Mouse (Mus musculus): ENCODE results near the gene Klk4.

The Klk4 gene

DNA sequence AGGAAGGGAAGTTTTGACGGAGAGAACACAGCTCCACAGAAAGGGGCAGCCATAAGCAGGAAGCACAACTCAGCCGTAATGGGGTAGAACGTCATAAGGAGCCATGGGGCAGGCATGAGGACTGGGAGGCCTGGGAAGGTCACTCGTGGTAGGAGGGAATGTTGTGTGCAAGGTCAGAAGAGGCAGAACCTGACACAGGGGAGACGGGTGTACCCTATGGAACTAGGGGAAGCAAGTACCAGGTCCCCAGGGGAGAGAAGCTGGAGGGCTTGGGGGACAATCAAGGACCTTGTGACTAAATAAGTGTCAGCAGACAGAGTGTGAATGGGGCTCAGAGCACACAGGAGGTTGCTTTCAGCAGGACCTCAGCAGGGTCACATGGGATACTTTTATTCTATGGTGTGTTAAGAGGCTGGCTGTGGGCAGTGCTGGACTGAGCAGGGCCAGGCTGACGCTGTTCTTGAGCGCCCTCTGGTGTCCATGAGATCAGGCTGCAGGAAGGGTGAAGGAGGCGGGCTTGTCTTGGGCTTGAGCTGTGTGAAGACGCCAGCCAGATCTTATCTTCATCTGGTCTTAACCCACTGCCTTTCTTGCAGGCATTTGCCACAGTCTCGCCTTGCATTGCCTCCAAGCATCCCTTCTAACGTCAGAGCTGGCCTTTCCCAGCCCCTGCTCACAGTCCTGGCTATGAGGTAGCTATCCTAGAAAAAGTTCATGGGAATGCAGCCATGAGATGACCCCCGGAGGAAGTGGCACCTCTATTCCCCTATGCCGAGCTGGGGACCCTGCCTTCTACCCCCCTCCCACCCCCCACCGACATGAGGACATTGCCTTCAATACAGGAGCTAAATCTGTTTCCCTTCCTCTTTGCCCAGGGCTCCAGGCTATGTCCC is 38.8 kb downstream of the Klk4 start:
- DNase-seq (ENCODE audit: extremely low read depth, low read depth, low spot score): no peak

DNA sequence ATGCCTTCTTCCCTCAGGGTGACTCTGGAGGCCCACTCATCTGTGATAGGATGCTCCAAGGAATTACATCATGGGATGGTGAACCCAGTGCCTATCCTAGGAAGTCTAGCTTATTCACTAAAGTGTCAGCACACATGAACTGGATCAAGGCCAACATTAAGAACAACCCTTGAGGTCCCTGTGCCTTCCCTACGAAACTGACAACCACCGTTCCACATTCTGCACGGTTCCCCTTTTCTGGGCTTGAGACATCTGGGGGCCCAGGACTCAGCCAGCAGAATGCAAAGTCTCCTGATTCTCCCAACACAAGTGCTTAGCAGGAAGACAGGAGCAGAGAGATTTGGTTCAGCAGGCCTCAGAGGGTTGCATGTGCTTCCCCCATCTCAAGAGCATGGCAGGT is 39.6 kb downstream of the Klk4 start:
- DNase-seq (ENCODE audit: extremely low read depth, low read depth, low spot score): no peak

DNA sequence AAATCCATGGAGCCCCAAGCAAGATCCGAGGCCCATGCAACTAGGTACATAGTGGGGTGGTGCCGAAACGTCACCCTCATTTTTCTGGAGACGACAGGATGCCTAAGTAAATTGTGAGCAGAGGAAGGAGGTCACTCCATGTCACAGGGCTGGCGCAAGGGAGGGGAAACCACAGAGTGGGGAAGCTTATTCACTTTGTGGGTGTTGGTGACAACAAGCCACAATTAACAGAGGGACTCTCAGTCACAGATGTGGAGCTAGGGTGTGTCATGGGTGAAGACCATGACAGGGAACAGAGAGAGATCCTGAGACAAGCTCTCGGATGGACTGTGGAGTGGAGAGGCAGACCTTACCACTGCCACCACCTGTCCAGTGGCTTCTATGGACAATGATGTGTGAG is 40.1 kb downstream of the Klk4 start:
- no peak for DNase-seq (ENCODE audit: extremely low read depth, low read depth, low spot score)

DNA sequence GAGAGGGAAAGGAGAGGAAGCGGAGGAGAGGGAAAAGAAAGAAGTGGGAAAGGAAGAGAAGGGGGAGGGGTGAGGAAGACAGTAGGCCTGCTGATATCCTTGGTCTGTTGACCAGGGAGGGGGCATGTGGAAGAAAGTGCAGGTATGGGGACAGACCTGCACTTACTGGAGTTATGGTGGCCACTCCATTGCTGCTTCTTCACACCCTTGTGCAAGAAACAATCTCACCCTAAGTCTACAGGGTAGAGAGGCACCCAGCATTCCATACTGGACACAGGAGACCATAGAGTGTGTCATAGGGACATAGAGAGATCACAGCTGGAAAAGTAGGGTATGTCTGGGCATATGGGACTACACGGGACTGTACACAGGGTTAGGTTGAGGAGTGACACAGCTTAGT is 41.0 kb downstream of the Klk4 start:
- DNase-seq (ENCODE audit: extremely low read depth, low read depth, low spot score): no peak

DNA sequence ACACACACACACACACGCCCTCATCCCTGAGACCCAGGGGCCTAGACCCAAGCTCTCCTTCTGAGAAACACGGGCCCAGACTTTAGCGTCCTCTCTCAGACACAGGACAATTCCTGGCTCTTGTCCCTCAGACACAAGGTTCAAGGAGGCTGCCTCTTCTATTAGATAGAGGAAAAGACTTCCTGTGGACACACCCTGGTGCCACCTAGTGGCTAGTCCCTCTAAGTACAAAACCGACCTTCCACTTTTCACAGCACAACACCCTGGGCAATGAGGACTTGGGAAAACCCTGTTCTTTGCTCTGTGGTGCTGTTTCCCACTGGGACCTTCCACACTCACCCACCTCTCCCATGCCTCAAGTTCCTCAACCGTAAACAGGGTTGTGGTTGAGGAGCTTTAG is 45.0 kb downstream of the Klk4 start:
- DNase-seq (ENCODE audit: extremely low read depth, low read depth, low spot score): no peak

DNA sequence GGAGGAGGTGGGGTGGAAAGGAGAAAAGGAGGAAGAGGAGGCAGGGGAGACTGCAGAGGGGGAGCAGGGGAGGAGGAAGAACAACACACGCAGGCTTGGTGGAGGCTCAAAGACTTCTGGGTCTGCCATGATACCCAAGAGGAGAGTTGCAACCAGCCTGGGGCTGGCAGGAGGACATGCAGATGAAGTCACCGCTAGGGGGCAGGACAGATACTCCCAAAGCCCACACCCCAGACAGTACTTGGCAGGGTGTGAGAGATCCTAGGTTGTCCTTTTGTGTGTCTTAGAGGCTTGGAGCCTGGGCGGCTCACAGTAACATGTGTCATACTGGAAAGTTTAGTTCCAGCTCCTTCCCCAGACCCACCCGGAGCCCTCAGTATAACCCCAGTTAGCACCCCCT is 47.6 kb downstream of the Klk4 start:
- no peak for DNase-seq (ENCODE audit: extremely low read depth, low read depth, low spot score)

DNA sequence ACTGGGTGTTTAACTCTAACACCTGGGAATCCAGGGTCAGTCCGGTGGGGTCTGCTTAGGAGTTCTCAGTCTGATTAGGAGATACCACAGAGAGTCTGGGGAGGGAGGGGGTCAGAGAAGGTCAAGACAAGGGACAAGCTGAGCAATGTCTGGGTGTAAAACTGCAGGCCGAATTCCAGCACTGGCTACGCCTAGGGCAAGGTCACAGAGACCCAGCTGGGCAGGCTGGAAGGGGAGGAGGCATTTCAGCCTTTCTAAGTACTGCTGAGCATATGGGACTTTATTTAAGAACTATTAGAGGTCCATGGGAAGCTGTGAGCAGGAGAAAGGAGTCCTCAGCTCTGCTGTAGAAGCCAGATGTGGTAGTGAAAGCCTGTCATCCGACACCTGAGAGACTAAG is 51.4 kb downstream of the Klk4 start:
- no peak for DNase-seq (ENCODE audit: extremely low read depth, low read depth, low spot score)

DNA sequence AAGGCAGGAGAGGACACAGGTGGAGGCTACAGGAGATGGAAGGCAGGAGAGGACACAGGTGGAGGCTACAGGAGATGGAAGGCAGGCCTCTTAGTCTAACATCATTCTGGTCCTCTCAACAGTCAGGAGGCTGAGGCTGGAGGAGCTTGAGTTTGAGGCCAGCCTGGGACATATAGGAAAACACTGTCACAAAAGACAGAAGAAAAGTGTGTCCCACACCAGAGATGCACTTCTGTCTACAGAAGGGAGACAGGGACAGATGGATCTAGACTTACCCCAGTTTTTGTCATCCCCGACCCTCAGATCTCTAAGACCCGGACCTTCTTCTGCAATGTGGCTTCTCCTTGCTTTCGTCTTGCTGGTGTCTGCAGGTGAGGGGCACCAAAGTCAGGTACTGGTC is 52.5 kb downstream of the Klk4 start, which contains the start of gene Klk15:
Gene Klk15 (plus strand): TSS at position 301 of the 400 bp plus-strand sequence.
- DNase-seq (ENCODE audit: extremely low read depth, low read depth, low spot score): no peak

DNA sequence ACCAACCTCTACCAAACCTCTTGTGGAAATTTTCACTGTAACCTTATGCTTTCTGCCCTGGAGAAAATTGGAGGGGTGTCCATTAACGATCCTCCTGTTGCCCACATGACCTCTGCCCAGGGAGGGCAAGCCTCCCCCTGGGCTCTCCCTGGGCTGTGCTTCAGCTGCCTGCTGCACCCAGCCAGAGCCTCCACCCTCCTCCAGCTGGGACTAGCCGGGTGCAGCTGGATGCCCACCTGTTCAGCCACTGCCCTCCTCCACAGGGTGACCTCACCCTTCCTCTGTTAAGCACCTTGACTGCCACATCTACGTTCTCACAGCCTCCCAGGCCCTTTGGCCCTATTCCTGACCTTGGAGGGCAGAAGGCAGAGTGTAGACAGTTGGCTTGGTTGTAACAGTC is 53.8 kb downstream of the Klk4 start:
- no peak for DNase-seq (ENCODE audit: extremely low read depth, low read depth, low spot score)
